Mouse (Mus musculus) testis, adult 2 months (tissue): Measurements from ENCODE around the gene Mtmr3.

Experiments used
- CTCF ChIP-seq: fragments of 200-500 bp; IDR thresholded peaks from 2 replicates; pipeline ENCODE4 v1.5.1; 2012; ENCODE audit warnings: low read depth, mild to moderate bottlenecking, inconsistent platforms, low read length, moderate library complexity; ENCODE audit not compliant: control insufficient read depth, insufficient read depth, insufficient replicate concordance
- POLR2A ChIP-seq: fragments of 200-500 bp; IDR thresholded peaks from 2 replicates; pipeline ENCODE4 v1.6.1; 2012; ENCODE audit warnings: low read depth, mild to moderate bottlenecking, inconsistent platforms, low read length, moderate library complexity; ENCODE audit not compliant: control insufficient read depth

- no peak for TF ChIP-seq POLR2A
- TF ChIP-seq CTCF = no peak
Measured at GRCm38 (mm10) chr11:4593849-4594607, 635 bp downstream of the Mtmr3 start.
